Mouse (Mus musculus) cerebellum, adult 9-11 months (tissue): ENCODE measurements around the gene Ap1g2.

Experiments used
- DNase-seq: peaks from one replicate; pipeline ENCODE4 v3.0.0; 2022

Gene Ap1g2

DNA sequence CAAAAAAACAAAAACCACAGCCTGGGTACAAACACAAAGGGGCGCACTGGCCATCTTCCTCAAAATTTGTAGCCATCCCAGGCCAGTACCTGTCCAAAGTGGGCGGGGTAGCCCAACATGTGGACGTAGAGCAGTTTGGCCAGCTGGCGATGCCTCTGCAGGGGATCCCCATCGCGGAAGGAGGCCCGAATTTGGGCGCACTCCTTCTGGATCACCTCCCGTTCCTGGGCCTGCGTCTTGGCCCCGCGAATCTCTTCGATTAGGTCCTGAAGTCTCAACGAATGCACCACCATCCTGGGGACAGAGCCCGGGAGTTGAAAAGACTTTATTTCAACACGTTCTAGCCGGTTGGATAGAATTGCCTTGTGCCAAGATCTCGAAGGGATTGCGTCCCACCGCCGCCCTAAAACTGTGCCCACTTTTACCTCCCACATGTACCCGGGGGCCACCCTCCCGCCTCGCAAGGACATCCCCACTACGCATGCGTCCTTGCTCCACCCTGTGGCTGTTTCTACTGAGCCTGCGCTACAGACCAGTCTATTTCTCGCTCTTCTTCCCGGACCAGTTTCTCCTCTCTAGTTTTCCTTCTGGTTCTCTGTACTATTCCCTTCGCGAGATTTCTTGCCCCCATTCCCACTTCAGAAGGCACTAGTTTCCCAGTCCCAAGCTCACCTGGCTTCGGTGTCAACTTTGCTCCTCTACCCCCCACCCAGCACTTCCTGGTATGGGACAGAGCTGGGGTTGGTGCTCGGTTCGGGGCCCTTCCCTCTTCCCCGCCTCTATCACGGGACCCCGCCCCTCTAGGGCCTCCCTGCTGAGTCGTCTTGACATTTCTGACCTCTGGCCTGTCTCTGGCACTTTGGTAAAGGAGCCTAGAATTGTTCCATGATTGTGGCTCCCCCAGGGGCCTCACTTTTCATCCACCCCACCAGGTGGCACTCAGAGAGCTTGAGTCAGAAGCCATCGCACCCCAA, at the start of gene Ap1g2:
Ap1g2 (minus strand) TSS at position 758 of the 974 bp plus-strand sequence.
- DNase-seq, result peak; percentile 91

GRCm38 (mm10) chr14:55152951-55153481, 46.6 kb upstream of the Ap1g2 start:
- DNase-seq, result no peak

DNA sequence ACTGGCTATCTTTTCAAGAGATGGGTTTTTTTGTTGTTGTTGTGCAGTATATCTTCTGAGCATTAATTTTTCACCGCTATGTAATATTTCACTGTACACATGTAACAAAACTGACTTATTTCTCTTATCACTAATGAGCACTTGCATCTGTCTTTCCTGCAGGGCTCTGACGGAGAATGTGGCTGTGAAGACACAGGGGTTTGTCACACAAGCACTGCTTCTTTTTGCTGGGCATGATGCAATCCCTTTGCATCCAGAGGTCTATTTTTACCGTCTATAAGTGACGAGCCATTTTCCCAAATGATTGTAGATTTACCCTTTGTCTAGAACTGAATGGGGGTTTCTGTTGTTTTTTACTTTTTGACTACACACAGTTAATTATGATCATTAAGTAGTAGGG, 45.8 kb upstream of the Ap1g2 start:
- no peak for DNase-seq

- no peak for DNase-seq
Observed at GRCm38 (mm10) chr14:55150985-55151384, 44.6 kb upstream of the Ap1g2 start.

GRCm38 (mm10) chr14:55149041-55149440, 42.6 kb upstream of the Ap1g2 start:
- DNase-seq, result no peak

DNA sequence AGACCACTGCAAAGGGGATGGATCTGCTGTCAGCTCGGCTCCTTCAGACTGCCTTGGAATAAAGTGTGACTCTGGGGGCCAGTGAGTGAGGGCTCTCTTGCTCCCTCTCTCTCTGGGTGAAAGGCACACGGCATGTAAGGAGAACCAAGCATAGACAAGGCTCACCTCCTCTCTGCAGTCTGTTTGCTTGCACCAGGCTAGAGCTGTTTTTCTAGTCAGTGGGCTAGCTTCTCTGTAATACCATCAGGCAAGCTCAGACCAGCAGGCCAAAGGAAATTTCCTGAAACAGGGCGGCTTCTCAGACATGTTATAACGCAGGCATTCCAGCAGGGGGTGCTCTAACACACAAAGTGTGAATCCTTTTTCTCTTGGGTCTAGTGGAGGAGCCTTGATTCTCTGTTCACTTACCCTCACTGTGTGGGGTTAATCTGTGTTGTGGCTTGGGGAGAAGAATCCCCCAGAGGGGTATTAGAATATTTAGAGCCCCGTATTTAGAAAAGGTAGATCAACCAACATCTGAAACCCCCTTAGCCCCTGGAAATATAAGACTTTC, 42.0 kb upstream of the Ap1g2 start:
- peak; percentile 80 for DNase-seq

- no peak for DNase-seq
Observed at GRCm38 (mm10) chr14:55146829-55147401, 40.5 kb upstream of the Ap1g2 start.

- no peak for DNase-seq
Observed at GRCm38 (mm10) chr14:55146324-55146723, 39.9 kb upstream of the Ap1g2 start.

DNA sequence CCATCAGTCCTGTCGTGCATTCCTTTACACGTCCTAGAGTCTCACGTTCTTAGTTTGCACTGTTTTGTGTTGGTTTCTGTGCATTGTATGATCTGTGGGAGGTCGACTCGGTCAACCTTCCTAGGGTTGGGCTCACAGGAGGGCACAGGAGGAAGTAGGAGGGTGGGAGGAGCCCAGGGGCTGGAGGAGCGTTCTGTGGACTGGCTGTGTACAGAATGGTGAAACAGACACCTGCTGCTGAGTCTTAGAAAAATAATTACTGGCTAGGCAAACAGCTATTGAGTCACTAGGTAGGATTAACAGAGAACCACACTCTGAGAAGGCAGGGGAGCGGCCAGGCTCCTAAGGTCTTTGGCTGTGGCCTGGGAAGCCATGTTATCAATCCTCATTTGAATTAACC, 32.9 kb upstream of the Ap1g2 start:
- no peak for DNase-seq

DNA sequence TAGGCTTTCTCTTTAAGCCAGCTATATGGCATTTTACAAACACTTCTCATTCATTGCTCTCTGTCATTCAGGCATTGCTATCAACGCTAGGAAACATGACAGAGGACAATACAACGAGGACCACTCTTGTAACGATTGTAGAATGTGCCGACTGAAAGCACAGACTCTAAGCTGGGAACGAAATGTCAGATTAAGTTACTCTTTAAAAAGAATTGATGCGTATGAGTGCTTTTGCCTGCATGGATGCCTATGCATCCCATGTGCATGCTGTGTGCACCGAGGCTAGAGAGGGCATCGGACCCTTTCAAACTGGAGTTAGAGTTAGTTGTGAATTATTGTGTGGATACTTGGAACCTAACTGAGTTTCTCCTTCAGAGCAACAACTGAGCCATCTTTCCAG, 29.3 kb upstream of the Ap1g2 start:
- DNase-seq, result no peak

DNA sequence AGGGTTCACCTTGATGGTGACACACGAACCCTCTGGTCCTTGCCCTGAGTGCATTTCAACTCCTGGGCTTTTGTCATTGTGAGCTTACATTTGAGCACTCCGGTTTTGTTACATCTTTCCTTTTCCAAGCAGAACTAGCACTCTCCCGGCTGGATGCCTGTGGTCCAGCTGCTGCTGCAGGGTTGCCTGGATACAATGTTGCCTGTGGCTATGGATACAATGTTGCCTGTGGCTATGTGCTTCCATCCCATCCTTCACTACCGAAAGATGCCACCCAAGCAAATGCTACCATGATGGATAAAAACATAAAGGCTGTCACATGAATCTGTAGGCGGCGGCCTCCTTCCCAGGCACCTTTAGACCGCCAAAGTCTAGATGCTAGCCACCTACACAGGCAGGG, 20.1 kb upstream of the Ap1g2 start:
- DNase-seq, result no peak

DNA sequence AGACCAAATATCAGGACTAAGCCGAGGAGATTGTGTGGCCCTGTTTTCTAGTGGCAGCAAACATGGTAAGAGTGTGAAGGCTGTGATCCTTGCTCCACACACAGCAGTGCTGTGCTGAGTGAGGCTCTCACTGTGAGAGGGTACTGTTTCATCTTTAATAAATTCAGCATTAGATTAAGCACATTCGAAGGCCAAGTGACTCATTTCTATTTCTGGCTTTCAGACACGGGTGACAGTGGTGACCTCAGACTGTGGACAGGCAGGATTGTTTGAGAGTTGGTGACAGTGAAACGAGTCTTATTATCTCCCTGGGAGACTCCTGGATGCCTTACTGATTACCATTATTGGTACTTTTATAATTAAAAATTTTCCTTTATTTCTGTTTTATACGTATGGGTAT, 19.3 kb upstream of the Ap1g2 start:
- DNase-seq, result no peak

- no peak for DNase-seq
Observed at GRCm38 (mm10) chr14:55122359-55122758, 16.0 kb upstream of the Ap1g2 start.

DNA sequence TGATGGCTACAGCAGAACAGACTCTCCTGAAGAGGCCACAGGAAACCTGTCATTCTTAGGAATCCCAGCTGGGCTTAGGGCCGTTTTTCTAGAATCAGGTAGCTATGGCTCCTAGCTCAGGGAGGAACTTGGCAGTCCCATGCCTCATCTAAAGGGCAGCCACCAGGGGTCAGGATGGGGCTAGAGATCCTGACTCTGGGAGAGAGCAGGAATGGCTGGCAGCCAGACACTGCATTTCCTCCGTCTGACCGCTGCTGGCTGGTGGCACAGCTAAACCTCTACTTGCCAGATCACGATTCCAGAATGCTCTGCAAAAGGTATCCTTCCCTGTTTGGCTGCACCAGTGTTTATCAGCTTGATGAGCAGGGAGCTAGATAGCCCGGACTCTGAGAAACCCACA, 15.6 kb upstream of the Ap1g2 start:
- DNase-seq, result peak; percentile 94

DNA sequence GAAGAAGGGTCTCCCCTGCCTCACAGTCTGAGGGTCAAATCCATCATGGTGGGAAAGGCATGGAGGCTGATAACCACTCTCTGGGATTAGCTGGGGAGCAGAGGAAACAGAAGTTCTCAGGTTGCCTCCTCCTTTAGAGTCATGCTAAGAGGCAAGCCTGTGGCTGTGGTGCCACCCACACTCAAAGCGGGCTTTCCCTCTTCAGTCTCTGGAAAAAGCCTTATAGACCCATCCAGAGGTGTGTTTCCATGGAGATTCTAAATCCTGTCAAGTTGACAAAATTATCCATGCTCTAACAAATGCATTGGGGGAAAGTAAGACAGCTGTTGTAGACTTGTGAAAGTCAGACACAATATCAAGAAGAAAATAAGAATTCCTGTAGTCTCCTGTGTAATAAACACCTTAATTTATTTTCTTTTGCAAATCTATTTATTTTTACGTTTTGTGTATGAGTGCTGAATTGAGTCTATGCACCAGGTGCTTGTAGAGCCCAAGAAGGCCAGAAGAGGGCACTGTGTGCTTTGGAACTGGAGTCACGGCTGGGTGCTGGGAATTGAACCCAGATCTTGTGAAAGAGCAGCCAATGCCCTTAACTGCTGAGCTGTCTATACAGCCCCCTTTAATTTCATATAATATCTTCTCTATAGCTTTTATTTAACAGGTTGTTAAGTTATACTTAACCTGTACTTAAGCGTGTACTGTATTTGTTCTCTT, 13.2 kb upstream of the Ap1g2 start:
- peak; percentile 44 for DNase-seq

DNA sequence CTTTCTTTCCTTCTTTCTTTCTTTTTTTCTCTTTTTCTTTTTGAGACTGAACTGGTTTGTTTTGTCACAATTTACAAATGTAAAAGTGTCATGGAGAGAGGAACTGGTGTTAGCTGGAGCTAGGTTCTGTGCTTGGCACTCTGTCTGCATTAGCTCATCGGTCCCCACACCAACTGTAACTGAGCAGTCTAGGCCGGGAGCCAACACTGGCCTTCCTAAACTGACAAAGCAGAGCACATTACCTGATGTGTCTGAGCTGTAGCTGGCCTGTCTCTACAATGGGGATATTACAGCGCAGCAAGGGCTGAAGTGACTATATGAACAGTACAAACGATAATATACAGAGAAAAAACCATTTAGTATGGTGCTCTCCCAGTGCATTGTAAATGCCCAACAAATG, 12.5 kb upstream of the Ap1g2 start:
- peak; percentile 93 for DNase-seq

GRCm38 (mm10) chr14:55116425-55117200, 10.2 kb upstream of the Ap1g2 start, which contains the start of gene Jph4:
TSS of gene Jph4 (minus strand) at chr14:55116935.
- peak; percentile 91 for DNase-seq

GRCm38 (mm10) chr14:55115846-55116245, 9.5 kb upstream of the Ap1g2 start:
- DNase-seq, result peak; percentile 82

GRCm38 (mm10) chr14:55114759-55115701, 8.6 kb upstream of the Ap1g2 start:
- peak; percentile 88 for DNase-seq

DNA sequence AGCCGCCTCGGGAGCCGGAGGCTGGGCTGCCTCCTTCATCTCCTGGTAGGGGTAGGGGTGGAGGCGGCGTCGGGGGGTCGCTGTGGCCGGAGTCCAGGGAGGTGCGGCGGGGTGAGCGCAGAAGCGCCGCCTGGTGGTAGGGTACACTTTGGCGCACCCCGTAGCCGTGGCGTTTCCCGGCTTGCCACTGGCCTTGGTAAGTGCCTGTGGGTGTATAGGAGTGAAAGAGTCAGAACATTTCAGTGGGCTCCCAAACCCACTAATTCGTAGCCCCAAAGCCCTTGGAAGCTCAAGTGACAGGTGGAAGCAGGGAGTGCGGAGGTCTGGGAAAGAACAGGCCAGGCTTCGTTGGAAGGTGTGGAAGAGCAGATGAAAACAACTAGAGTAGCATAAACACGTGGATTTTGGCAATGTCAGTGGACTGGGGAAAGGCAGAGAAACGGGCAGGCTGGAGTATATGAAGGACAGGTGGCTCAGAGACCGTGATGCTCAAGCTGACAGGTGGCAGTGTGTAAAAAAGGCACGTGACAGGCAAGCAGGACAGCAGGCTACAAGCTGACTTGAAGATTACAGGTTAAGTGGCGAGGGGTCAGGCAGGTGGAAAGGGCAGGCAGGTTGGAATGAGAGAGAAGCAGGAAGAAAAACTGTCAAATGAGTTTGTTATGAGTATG, 7.7 kb upstream of the Ap1g2 start:
- DNase-seq, result peak; percentile 86
